8 mouse cellular contexts compared by ENCODE assay signal in the genomic region with DNA sequence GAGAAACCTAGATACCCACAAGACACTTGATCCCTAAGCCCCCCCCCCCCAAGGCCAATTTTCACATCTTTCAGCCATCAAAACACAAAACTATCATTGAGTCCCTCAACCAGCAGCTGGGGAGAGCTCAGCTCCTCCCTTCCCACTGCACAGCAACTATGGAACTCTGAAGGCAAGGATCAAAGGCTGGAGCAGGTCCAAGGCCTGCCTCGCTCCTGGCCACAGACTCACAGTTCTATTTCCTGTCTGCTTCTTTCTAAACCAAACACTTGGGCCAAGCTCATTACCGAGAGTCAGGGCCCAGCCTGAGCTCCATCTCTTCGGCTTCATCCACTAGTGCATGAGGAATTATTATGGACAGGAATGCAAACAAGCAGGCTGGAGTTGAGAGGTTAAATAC. TPM values are rescaled to one million over a fixed set of nuclear protein-coding genes. Genes with fewer than 3 reads are reported as not detected.
A peak's percentile ranks its signal among the peaks of the same experiment; 100 is the strongest.
DNase-seq lines count a peak whose midpoint lies in the region; ATAC-seq lines count a peak whose summit lies in the region.

No protein-coding gene starts in this region.

- H3K27ac ChIP-seq in lung, embryonic 15.5 days: peak overlapping the region; percentile 96

- no peaks in the 10 kb centered on the region for H3K27me3 ChIP-seq in lung, embryonic 15.5 days

- H3K4me1 ChIP-seq in lung, embryonic 15.5 days: peaks cover 63% of the 10 kb centered on the region

- 10% methylated on average over 3 of the region's 3 CpGs for WGBS in lung, embryonic 15.5 days

- H3K9me3 ChIP-seq in lung, embryonic 15.5 days: no peaks in the 10 kb centered on the region

- peak; percentile 82 for ATAC-seq in lung, embryonic 15.5 days (ENCODE audit: borderline replicate concordance, extremely low read depth, low FRiP score, low TSS enrichment)
- no peak for ATAC-seq in megakaryocyte-erythroid progenitor cell, adult 5-6 weeks (replicated peaks; ENCODE audit: low FRiP score, low TSS enrichment, poor library complexity, severe bottlenecking)

- no peak overlapping the region for H3K4me3 ChIP-seq in lung, embryonic 15.5 days

- H3K9ac ChIP-seq in lung, embryonic 15.5 days: no peak overlapping the region

- intact Hi-C loops in heart, postnatal 36 days (cut with DNase I): no loop called here

- peak; percentile 75 for DNase-seq in retina, postnatal 1 day
- no peak for DNase-seq in retina, embryonic 14.5 days (ENCODE audit: low spot score)
- peak; percentile 30 to 66 for DNase-seq in frontal cortex, adult 2 months (ENCODE audit: extremely low spot score in 1 of 2, low spot score in 1 of 2)
- DNase-seq in heart, postnatal 36 days: peak; percentile 67 to 71
- peak; percentile 82 for DNase-seq in layer of hippocampus, adult 9-11 months
- DNase-seq in skeletal muscle tissue, adult 2 months (ENCODE audit: low read depth, low spot score): peak; percentile 57

- peak overlapping the region; percentile 37 for H3K4me2 ChIP-seq in lung, embryonic 15.5 days

- H3K36me3 ChIP-seq in lung, embryonic 15.5 days: no peaks in the 10 kb centered on the region

RNA-seq across cellular contexts. Expression of a gene that starts 58.9 kb away (rescaled TPM):
- polyA plus RNA-seq in frontal cortex, adult 2 months (2012; rRNA removed): 44.3 and 47.1 TPM in 2 replicates
- 1 to 10 TPM; 3.4 to 3.6 TPM for total RNA-seq in heart, postnatal 36 days (2021)
- polyA plus RNA-seq in lung, embryonic 15.5 days (2015; fragmentation: Nextera tagmentation; extraction: Ambion mirVana): 13.3 and 13.6 TPM in 2 replicates
- 0.45 and 2.0 TPM in 2 replicates for total RNA-seq in megakaryocyte-erythroid progenitor cell, adult 5-6 weeks (2014; fragmentation: Nextera tagmentation)
- total RNA-seq in megakaryocyte-erythroid progenitor cell, adult 5-6 weeks (2017): 3.0 TPM in 1 of 2 replicates, not detected in the other
